ENCODE assay signal across 8 mouse cellular contexts in the genomic region with DNA sequence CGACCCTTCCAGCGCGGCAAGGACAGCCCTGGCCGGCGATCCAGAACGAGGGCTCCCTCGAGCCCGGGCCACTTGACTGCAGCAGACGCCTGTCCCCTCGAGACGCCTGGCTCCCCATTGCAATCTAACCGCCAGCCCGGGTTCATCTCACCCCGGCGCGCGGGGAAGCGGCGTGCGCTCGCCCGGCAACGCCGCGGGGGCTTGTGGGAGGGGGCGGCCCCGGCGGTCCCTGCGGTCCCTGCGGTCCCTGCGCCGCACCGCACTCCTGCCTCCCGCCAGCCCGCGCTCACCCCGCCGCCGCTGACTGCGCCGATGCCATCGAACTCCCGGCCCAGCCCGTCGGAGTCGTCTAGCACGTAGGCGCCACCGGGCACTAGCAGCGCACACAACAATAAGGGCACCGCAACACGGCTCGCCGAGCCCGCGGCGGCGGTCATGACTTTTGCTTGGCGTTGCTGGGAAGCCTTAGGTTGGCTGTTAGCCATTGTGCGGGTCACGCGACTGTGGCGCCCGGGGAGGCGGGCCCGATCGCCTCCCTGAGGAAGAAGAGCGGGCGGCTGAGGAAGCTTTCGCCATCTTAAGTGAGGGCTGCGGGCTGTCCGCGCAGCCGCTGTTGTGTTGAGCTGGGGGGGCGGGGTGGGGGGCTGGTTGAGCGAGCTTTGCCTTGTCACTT. TPM values are rescaled to one million over a fixed set of nuclear protein-coding genes. Genes with fewer than 3 reads are reported as not detected.
DNase-seq lines count a peak whose midpoint lies in the region; ATAC-seq and TF ChIP-seq lines count a peak whose summit lies in the region.

Gene Galc (minus strand): TSS at position 615 of the 673 bp plus-strand sequence.

- DNase-seq in brain, embryonic 18.5 days (ENCODE audit: low read depth, low spot score) = peak; percentile 78
- peak; percentile 93 for DNase-seq in midbrain, postnatal 0 days (ENCODE audit: low spot score)
- DNase-seq in spleen, postnatal 10 days (ENCODE audit: low spot score in 2 of 2) = peak; percentile 76 to 84

- no peaks in the 10 kb centered on the region for H3K36me3 ChIP-seq in C2C12 (ENCODE audit: control insufficient read depth, insufficient read depth)
- no peaks in the 10 kb centered on the region for H3K36me3 ChIP-seq in erythroblast, embryonic 14.5 days (ENCODE audit: control insufficient read depth)
- 0 out of 2 replicates have a peak, but pooled peaks cover 2% of the 10 kb centered on the region for H3K36me3 ChIP-seq in heart, embryonic 11.5 days (ENCODE audit: control insufficient read depth, insufficient read depth, low read length)
- no peaks in the 10 kb centered on the region for H3K36me3 ChIP-seq in kidney, embryonic 15.5 days
- H3K36me3 ChIP-seq in limb, embryonic 15.5 days = no peaks in the 10 kb centered on the region
- H3K36me3 ChIP-seq in midbrain, postnatal 0 days (ENCODE audit: insufficient read depth, low read length) = no peaks in the 10 kb centered on the region; the same call in 1 of the 2 replicates

- peak within 1 kb of the TSS; percentile 79 for H3K4me2 ChIP-seq in heart, embryonic 11.5 days
- H3K4me2 ChIP-seq in kidney, embryonic 15.5 days = peak within 1 kb of the TSS; percentile 72
- peak within 1 kb of the TSS; percentile 63 for H3K4me2 ChIP-seq in limb, embryonic 15.5 days
- peak within 1 kb of the TSS; percentile 67 for H3K4me2 ChIP-seq in midbrain, postnatal 0 days (ENCODE audit: low read depth, low read length, poor library complexity, severe bottlenecking)

- H3K27me3 ChIP-seq in C2C12 (ENCODE audit: control insufficient read depth, insufficient read depth, insufficient read length) = no peaks in the 10 kb centered on the region
- H3K27me3 ChIP-seq in erythroblast, embryonic 14.5 days (ENCODE audit: control insufficient read depth) = no peaks in the 10 kb centered on the region
- no peaks in the 10 kb centered on the region for H3K27me3 ChIP-seq in heart, embryonic 11.5 days (ENCODE audit: control insufficient read depth, insufficient read depth, low read length)
- H3K27me3 ChIP-seq in kidney, embryonic 15.5 days = no peaks in the 10 kb centered on the region
- no peaks in the 10 kb centered on the region for H3K27me3 ChIP-seq in limb, embryonic 15.5 days
- H3K27me3 ChIP-seq in midbrain, postnatal 0 days (ENCODE audit: insufficient read depth, low read length) = no peaks in the 10 kb centered on the region

- no peak for TF ChIP-seq CTCF in C2C12 (IDR thresholded peaks at IDR 0.05; ENCODE audit: control insufficient read depth, insufficient read depth, insufficient read length)
- TF ChIP-seq CTCF in midbrain, postnatal 0 days (IDR thresholded peaks at IDR 0.05) = no peak

- H3K9me3 ChIP-seq in erythroblast, embryonic 14.5 days (ENCODE audit: control insufficient read depth, low read length) = no peaks in the 10 kb centered on the region
- no peaks in the 10 kb centered on the region for H3K9me3 ChIP-seq in heart, embryonic 11.5 days (replicated peaks; ENCODE audit: control insufficient read depth, low read length)
- no peaks in the 10 kb centered on the region for H3K9me3 ChIP-seq in kidney, embryonic 15.5 days (replicated peaks)
- no peaks in the 10 kb centered on the region for H3K9me3 ChIP-seq in limb, embryonic 15.5 days
- H3K9me3 ChIP-seq in midbrain, postnatal 0 days (ENCODE audit: low read length) = no peaks in the 10 kb centered on the region

- H3K79me2 ChIP-seq in C2C12 (ENCODE audit: control insufficient read depth, insufficient read depth) = no peaks in the 10 kb centered on the region

- under 1% methylated on average over 64 of the region's 76 CpGs for WGBS in heart, embryonic 11.5 days (ENCODE audit: insufficient replicate concordance)
- WGBS in kidney, embryonic 15.5 days = under 1% methylated on average over 73 of the region's 76 CpGs
- WGBS in limb, embryonic 15.5 days = under 1% methylated on average over 74 of the region's 76 CpGs
- WGBS in midbrain, postnatal 0 days = 2% methylated on average over 73 of the region's 76 CpGs

- peak within 1 kb of the TSS; percentile 97 for H3K9ac ChIP-seq in heart, embryonic 11.5 days (ENCODE audit: low read depth, low read length)
- H3K9ac ChIP-seq in kidney, embryonic 15.5 days = peak within 1 kb of the TSS; percentile 94
- peak within 1 kb of the TSS; percentile 76 for H3K9ac ChIP-seq in limb, embryonic 15.5 days
- H3K9ac ChIP-seq in midbrain, postnatal 0 days (replicated peaks; ENCODE audit: low read length, poor library complexity, severe bottlenecking) = peak within 1 kb of the TSS; percentile 93

- peaks cover 2% of the 10 kb centered on the region for H3K79me3 ChIP-seq in C2C12 (ENCODE audit: low read depth)

- peak within 1 kb of the TSS; percentile 57 for H3K4me3 ChIP-seq in C2C12 (ENCODE audit: insufficient read depth, poor library complexity, severe bottlenecking)
- H3K4me3 ChIP-seq in erythroblast, embryonic 14.5 days (replicated peaks) = peak within 1 kb of the TSS; percentile 84
- H3K4me3 ChIP-seq in heart, embryonic 11.5 days (ENCODE audit: low read depth, low read length) = peak within 1 kb of the TSS; percentile 82
- peak within 1 kb of the TSS; percentile 87 for H3K4me3 ChIP-seq in kidney, embryonic 15.5 days (replicated peaks)
- H3K4me3 ChIP-seq in limb, embryonic 15.5 days = peak within 1 kb of the TSS; percentile 71
- H3K4me3 ChIP-seq in midbrain, postnatal 0 days (ENCODE audit: low read depth, low read length) = peak within 1 kb of the TSS; percentile 82

- ATAC-seq in heart, embryonic 11.5 days (replicated peaks; ENCODE audit: insufficient number of reproducible peaks, low FRiP score, low TSS enrichment) = peak; percentile 89
- ATAC-seq in kidney, embryonic 15.5 days (replicated peaks; ENCODE audit: low FRiP score) = peak; percentile 95
- peak; percentile 89 for ATAC-seq in limb, embryonic 15.5 days (ENCODE audit: insufficient number of reproducible peaks, low FRiP score, low TSS enrichment, low read depth)
- ATAC-seq in midbrain, postnatal 0 days (ENCODE audit: low FRiP score) = peak; percentile 94

- H3ac ChIP-seq in C2C12 (ENCODE audit: control insufficient read depth, insufficient read length, low read depth) = peak within 1 kb of the TSS; percentile 97

- peaks cover 16% of the 10 kb centered on the region for H3K4me1 ChIP-seq in erythroblast, embryonic 14.5 days (ENCODE audit: control insufficient read depth)
- no peaks in the 10 kb centered on the region for H3K4me1 ChIP-seq in heart, embryonic 11.5 days (ENCODE audit: control insufficient read depth, insufficient read depth, low read length)
- peaks cover 8% of the 10 kb centered on the region for H3K4me1 ChIP-seq in kidney, embryonic 15.5 days
- H3K4me1 ChIP-seq in limb, embryonic 15.5 days = no peaks in the 10 kb centered on the region
- H3K4me1 ChIP-seq in midbrain, postnatal 0 days (ENCODE audit: insufficient read depth, low read length) = no peaks in the 10 kb centered on the region

- H3K27ac ChIP-seq in heart, embryonic 11.5 days (ENCODE audit: low read depth, low read length) = peak within 1 kb of the TSS; percentile 97
- peak within 1 kb of the TSS; percentile 96 for H3K27ac ChIP-seq in kidney, embryonic 15.5 days
- H3K27ac ChIP-seq in limb, embryonic 15.5 days = peak within 1 kb of the TSS; percentile 86
- H3K27ac ChIP-seq in midbrain, postnatal 0 days (ENCODE audit: low read depth, low read length) = peak within 1 kb of the TSS; percentile 95

TF ChIP-seq in C2C12, 6 proteins besides CTCF, POLR2A, EP300 and RAD21:
- TF ChIP-seq USF1 (IDR thresholded peaks at IDR 0.05; ENCODE audit: low read depth) (no peak), CEBPB (IDR thresholded peaks at IDR 0.05; ENCODE audit: low read depth) (no peak), MAX (IDR thresholded peaks at IDR 0.05) (no peak), MYOG (IDR thresholded peaks at IDR 0.05; ENCODE audit: control insufficient read depth, extremely low read depth, insufficient read length) (no peak), FOSL1 (IDR thresholded peaks at IDR 0.05; ENCODE audit: insufficient read depth, low read length, poor library complexity, severe bottlenecking) (no peak), MYOD1 (IDR thresholded peaks at IDR 0.05; ENCODE audit: control insufficient read depth, insufficient read length, low read depth) (no peak)

RNA-seq across cellular contexts. Expression of gene Galc, which starts in this region (rescaled TPM):
- 9.0 TPM for polyA plus RNA-seq in C2C12 (2012; fragmentation: generic; extraction: Trizol)
- polyA plus RNA-seq in erythroblast, embryonic 14.5 days (2012) = not detected in 2 replicates
- polyA plus RNA-seq in heart, embryonic 11.5 days (2014; fragmentation: Nextera tagmentation; extraction: Ambion mirVana) = 6.8 and 9.5 TPM in 2 replicates
- 13.4 and 13.5 TPM in 2 replicates for polyA plus RNA-seq in kidney, embryonic 15.5 days (2015; fragmentation: Nextera tagmentation; extraction: Ambion mirVana)
- polyA plus RNA-seq in limb, embryonic 15.5 days (2015; fragmentation: Nextera tagmentation; extraction: Ambion mirVana) = 6.7 and 7.0 TPM in 2 replicates
- 11.1 and 18.1 TPM in 2 replicates for total RNA-seq in midbrain, postnatal 0 days (2014; rRNA removed)
- polyA plus RNA-seq in midbrain, postnatal 0 days (2015; fragmentation: Nextera tagmentation; extraction: Ambion mirVana) = 10.7 and 11.7 TPM in 2 replicates

Comparison
In these comparisons a context has a peak if more than half of its experiments do, and no peak if none do; other contexts are left out.
1. Peak in every context shown above with its lines: DNase-seq, ATAC-seq, H3K4me3 ChIP-seq and H3K27ac ChIP-seq.